In the genomic region with DNA sequence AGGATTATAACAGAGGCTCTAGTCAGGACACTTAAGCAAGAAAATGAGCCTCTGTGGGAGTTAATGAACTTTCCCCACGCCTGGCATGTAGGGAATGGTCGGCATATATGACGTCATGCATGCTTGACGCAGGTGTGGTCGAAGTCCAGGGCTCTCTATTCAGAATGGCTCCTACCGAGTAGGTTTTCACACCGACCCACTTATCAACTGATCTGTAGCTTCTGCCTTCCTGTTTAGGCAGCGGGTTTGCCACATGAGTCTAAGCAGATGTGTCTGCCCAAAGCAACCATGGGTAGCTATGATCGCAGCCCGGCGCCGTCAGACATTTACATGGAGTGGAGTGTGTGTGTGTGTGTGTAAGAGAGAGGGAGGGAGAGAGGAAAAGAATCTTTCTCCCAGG, we compare ENCODE assay signal across 12 mouse cellular contexts. TPM values are rescaled to one million over a fixed set of nuclear protein-coding genes. Genes with fewer than 3 reads are reported as not detected.
DNase-seq lines count a peak whose midpoint lies in the region; ATAC-seq lines count a peak whose summit lies in the region.
"Had no signal": no experiment of that assay in that cellular context is flagged by ENCODE, and none has a peak within 500 bp of the region (broad histone marks: within the 10 kb centered on the region; RNA-seq: fewer than 3 reads in every experiment).

No protein-coding gene starts in this region.

- H3K9ac ChIP-seq in heart, embryonic 11.5 days (ENCODE audit: low read depth, low read length) = no peak overlapping the region
- H3K9ac ChIP-seq in hindbrain, embryonic 14.5 days = no peak overlapping the region
- H3K9ac ChIP-seq: hindbrain, embryonic 12.5 days; neural tube, embryonic 12.5 days had no signal

- no peaks in the 10 kb centered on the region for H3K36me3 ChIP-seq in heart, embryonic 11.5 days (ENCODE audit: control insufficient read depth, insufficient read depth, low read length)
- H3K36me3 ChIP-seq in hindbrain, embryonic 14.5 days (replicated peaks; ENCODE audit: control insufficient read depth, insufficient read depth) = no peaks in the 10 kb centered on the region
- H3K36me3 ChIP-seq: hindbrain, embryonic 12.5 days; neural tube, embryonic 12.5 days had no signal

- peaks cover 64% of the 10 kb centered on the region for H3K4me1 ChIP-seq in heart, embryonic 11.5 days (ENCODE audit: control insufficient read depth, insufficient read depth, low read length)
- H3K4me1 ChIP-seq in hindbrain, embryonic 14.5 days (replicated peaks; ENCODE audit: control insufficient read depth, insufficient read depth, low read length) = peaks cover 8% of the 10 kb centered on the region

- no peak overlapping the region for H3K4me2 ChIP-seq in heart, embryonic 11.5 days
- no peak overlapping the region for H3K4me2 ChIP-seq in hindbrain, embryonic 14.5 days (replicated peaks)
- H3K4me2 ChIP-seq: hindbrain, embryonic 12.5 days; neural tube, embryonic 12.5 days had no signal

- no peaks in the 10 kb centered on the region for H3K9me3 ChIP-seq in heart, embryonic 11.5 days (replicated peaks; ENCODE audit: control insufficient read depth, low read length)
- no peaks in the 10 kb centered on the region for H3K9me3 ChIP-seq in hindbrain, embryonic 14.5 days (ENCODE audit: control insufficient read depth, low read length)
- H3K9me3 ChIP-seq: G1E; hindbrain, embryonic 12.5 days; neural tube, embryonic 12.5 days had no signal

- H3K4me3 ChIP-seq in heart, embryonic 11.5 days (ENCODE audit: low read depth, low read length) = no peak overlapping the region
- H3K4me3 ChIP-seq in hindbrain, embryonic 14.5 days (replicated peaks; ENCODE audit: low read length) = no peak overlapping the region
- H3K4me3 ChIP-seq: hindbrain, embryonic 12.5 days; neural tube, embryonic 12.5 days had no signal

- 70% methylated on average over 12 of the region's 12 CpGs for WGBS in heart, embryonic 11.5 days (ENCODE audit: insufficient replicate concordance)
- WGBS in hindbrain, embryonic 14.5 days = 90% methylated on average over 12 of the region's 12 CpGs

- peak overlapping the region; percentile 48; the same call in 1 of the 2 replicates for H3K27ac ChIP-seq in heart, embryonic 11.5 days (ENCODE audit: low read depth, low read length)
- no peak overlapping the region for H3K27ac ChIP-seq in hindbrain, embryonic 14.5 days
- H3K27ac ChIP-seq: hindbrain, embryonic 12.5 days; neural tube, embryonic 12.5 days had no signal

- H3K27me3 ChIP-seq in heart, embryonic 11.5 days (ENCODE audit: control insufficient read depth, insufficient read depth, low read length) = no peaks in the 10 kb centered on the region
- H3K27me3 ChIP-seq in hindbrain, embryonic 14.5 days (ENCODE audit: control insufficient read depth, insufficient read depth, low read length) = no peaks in the 10 kb centered on the region
- H3K27me3 ChIP-seq: hindbrain, embryonic 12.5 days; neural tube, embryonic 12.5 days had no signal

- DNase-seq in heart, postnatal 4 days = no peak
- peak; percentile 31 for DNase-seq in 416B (ENCODE audit: low read depth)
- DNase-seq in right cerebral cortex, adult 18-20 months = no peak
- DNase-seq in hindbrain, embryonic 14.5 days (ENCODE audit: low spot score) = no peak
- DNase-seq in right cerebral cortex, postnatal 36 days (ENCODE audit: low spot score in 2 of 2) = no peak
- DNase-seq: left cerebral cortex, postnatal 4 days had no signal

- no peak for ATAC-seq in heart, embryonic 11.5 days (replicated peaks; ENCODE audit: insufficient number of reproducible peaks, low FRiP score, low TSS enrichment)
- ATAC-seq in activated CD4-positive, CD25-positive, alpha-beta regulatory T cell, adult 4 months = peak; percentile 62
- 0 out of 2 replicates have a peak, but pooled peaks have one; percentile 16 for ATAC-seq in megakaryocyte-erythroid progenitor cell, adult 5-6 weeks (replicated peaks; ENCODE audit: low FRiP score, low TSS enrichment, poor library complexity, severe bottlenecking)
- ATAC-seq in hindbrain, embryonic 14.5 days (ENCODE audit: low FRiP score) = no peak

RNA-seq across cellular contexts. Expression of a gene that starts 14.6 kb away (rescaled TPM):
- polyA plus RNA-seq in heart, embryonic 11.5 days (2014; fragmentation: Nextera tagmentation; extraction: Ambion mirVana) = 43.9 and 50.2 TPM in 2 replicates
- total RNA-seq in heart, postnatal 4 days (2021) = 10 to 100 TPM; 92.2 to 93.6 TPM
- 10 to 100 TPM; 58.7 to 75.3 TPM for polyA plus RNA-seq in activated CD4-positive, CD25-positive, alpha-beta regulatory T cell, adult 4 months (2017; shearing (Covaris generic))
- 30.8 and 35.1 TPM in 2 replicates for total RNA-seq in megakaryocyte-erythroid progenitor cell, adult 5-6 weeks (2014; fragmentation: Nextera tagmentation)
- 14.4 and 20.5 TPM in 2 replicates for total RNA-seq in megakaryocyte-erythroid progenitor cell, adult 5-6 weeks (2017)
- polyA plus RNA-seq in hindbrain, embryonic 14.5 days (2014; fragmentation: Nextera tagmentation; extraction: Ambion mirVana) = 8.2 and 9.1 TPM in 2 replicates

Comparison
In these comparisons a context has a peak if more than half of its experiments do, and no peak if none do; other contexts are left out.
1. ATAC-seq: peak in activated CD4-positive, CD25-positive, alpha-beta regulatory T cell, adult 4 months (single experiment) and megakaryocyte-erythroid progenitor cell, adult 5-6 weeks (single experiment); none in heart, embryonic 11.5 days (single experiment) and hindbrain, embryonic 14.5 days (single experiment).